Mouse (Mus musculus) limb, embryonic 15.5 days (tissue): Measurements from ENCODE around the gene Vav2. TPM values are rescaled to one million over a fixed set of nuclear protein-coding genes. Genes with fewer than 3 reads are reported as not detected.
A peak's percentile ranks its signal among the peaks of the same experiment; 100 is the strongest.

Experiments
- ATAC-seq: fragments of 200-750 bp; cut with Nextera tagmentation; 2 replicates; pipeline ENCODE4 v1.8.0; 2017; ENCODE audit warnings: low read depth, moderate TSS enrichment; ENCODE audit not compliant: insufficient number of reproducible peaks, low FRiP score, low TSS enrichment
- H3K27ac ChIP-seq: fragments of 300-500 bp; sonication (generic); 2 replicates; pipeline ENCODE4 v1.5.1; 2015; ENCODE audit warnings: moderate library complexity, mild to moderate bottlenecking, inconsistent platforms
- H3K27me3 ChIP-seq: fragments of 300-500 bp; sonication (generic); 2 replicates; pipeline ENCODE4 v1.6.1; 2015; ENCODE audit warnings: inconsistent platforms
- H3K36me3 ChIP-seq: fragments of 300-500 bp; sonication (generic); 2 replicates; pipeline ENCODE4 v1.6.1; 2015; ENCODE audit warnings: inconsistent platforms
- H3K4me1 ChIP-seq: fragments of 300-500 bp; sonication (generic); 2 replicates; pipeline ENCODE4 v1.6.1; 2015; ENCODE audit warnings: inconsistent platforms
- H3K4me2 ChIP-seq: fragments of 300-500 bp; sonication (generic); 2 replicates; pipeline ENCODE4 v1.6.1; 2015; ENCODE audit warnings: mild to moderate bottlenecking, inconsistent platforms
- H3K4me3 ChIP-seq: fragments of 300-500 bp; sonication (generic); 2 replicates; pipeline ENCODE4 v1.5.1; 2015; ENCODE audit warnings: mild to moderate bottlenecking, inconsistent platforms
- H3K9ac ChIP-seq: fragments of 300-500 bp; sonication (generic); 2 replicates; pipeline ENCODE4 v1.6.1; 2015; ENCODE audit warnings: inconsistent platforms
- H3K9me3 ChIP-seq: fragments of 300-500 bp; sonication (generic); 2 replicates; pipeline ENCODE4 v1.6.1; 2016; ENCODE audit warnings: inconsistent platforms
- WGBS: fragments of 180-500 bp; shearing (Covaris S2); methylation state at CpG from one replicate; pipeline ENCODE4 v1.1.7; 2015; 5-methylcytosine and 5-hydroxymethylcytosine counted together
- polyA plus RNA-seq: library from polyadenylated mRNA; unstranded; fragments of >200 nt; fragmentation: Nextera tagmentation; extraction: Ambion mirVana; gene quantifications from 2 replicates; pipeline ENCODE4 v1.2.1, GENCODE M21; 2015

Vav2 gene
- polyA plus RNA-seq, 1 experiment from 2014 or later, result 5.0 TPM

DNA sequence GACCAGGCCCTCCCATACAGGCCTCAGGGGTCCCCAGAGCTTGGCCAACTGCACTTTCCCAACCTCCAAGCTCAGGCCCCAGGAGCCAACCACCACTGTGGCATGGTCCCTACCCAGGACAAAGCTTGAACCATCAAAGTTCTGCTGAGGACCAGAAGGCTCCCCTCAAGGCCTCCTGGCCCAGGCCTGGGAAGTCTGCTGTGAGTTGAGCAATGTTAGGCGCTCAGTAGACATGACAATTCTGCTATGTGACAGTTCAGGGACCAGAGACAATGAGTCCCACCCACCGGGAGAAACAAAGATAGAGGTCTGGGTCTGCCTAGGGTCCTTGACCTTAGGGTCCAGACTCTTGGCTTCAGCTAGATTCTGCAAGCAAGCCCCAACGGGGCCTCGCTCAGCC is 98.9 kb downstream of the Vav2 start:
- Histone ChIP-seq H3K4me2 (no peak overlapping the region), H3K4me1 (peaks cover 35% of the 10 kb centered on the region), H3K27me3 (no peaks in the 10 kb centered on the region), H3K4me3 (no peak overlapping the region), H3K9me3 (no peaks in the 10 kb centered on the region), H3K36me3 (no peaks in the 10 kb centered on the region), H3K27ac (no peak overlapping the region), H3K9ac (no peak overlapping the region)
- WGBS, result 86% methylated on average over 4 of the region's 4 CpGs
- ATAC-seq, result no peak

- H3K36me3 ChIP-seq, result no peaks in the 10 kb centered on the region
- H3K27ac ChIP-seq, result no peak overlapping the region
- H3K4me1 ChIP-seq, result peaks cover 38% of the 10 kb centered on the region
- no peak overlapping the region for H3K9ac ChIP-seq
- no peak overlapping the region for H3K4me3 ChIP-seq
- H3K9me3 ChIP-seq, result no peaks in the 10 kb centered on the region
- 62% methylated on average over 6 of the region's 6 CpGs for whole genome bisulfite sequencing
- no peak overlapping the region for H3K4me2 ChIP-seq
- no peaks in the 10 kb centered on the region for H3K27me3 ChIP-seq
- ATAC-seq, result no peak; the same call in 1 of the 2 replicates
Measured at GRCm38 (mm10) chr2:27327076-27327475, 99.8 kb downstream of the Vav2 start.

DNA sequence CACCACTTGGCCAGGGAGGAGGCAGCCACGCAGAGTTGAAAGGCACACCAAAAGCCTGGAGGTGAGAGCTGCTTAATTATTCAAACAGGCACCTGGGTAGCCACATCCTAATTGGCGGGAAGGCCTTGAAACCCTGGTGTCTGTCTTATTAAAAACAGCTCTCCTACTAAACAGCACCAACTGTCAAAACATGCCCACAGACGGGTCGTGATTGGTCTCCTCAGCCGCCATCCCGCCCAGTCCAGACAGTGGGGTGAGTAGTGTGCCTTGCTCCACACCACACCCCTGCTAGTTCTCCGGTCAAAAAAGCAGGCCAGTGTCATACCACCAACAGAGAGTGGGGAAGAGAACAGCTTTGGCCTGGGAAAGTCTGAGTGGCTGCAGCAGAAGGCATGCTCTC is 100.5 kb downstream of the Vav2 start:
- Histone ChIP-seq H3K9ac (no peak overlapping the region), H3K27ac (no peak overlapping the region)

DNA sequence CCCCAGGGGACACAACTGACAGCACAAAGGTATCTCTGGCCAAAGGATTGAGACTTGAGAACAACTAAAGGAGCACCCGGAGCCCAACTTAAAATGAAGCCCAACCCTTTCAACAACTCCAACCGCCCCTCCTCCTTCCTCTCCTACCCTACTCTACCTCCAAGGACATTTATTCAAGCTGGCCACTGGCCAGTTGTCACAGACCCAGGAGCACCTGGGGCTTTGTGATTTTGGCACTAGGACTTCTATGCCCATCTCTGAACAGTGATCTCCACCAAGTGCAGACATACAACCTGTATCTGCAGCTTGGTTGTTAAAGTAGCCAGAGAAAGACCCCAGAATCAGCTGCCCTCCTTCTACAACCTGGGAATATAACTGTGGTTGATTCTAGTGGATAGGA is 102.1 kb downstream of the Vav2 start:
- peaks cover 42% of the 10 kb centered on the region for H3K4me1 ChIP-seq
- H3K27ac ChIP-seq, result no peak overlapping the region
- H3K4me3 ChIP-seq, result no peak overlapping the region
- no peak for ATAC-seq
- H3K9ac ChIP-seq, result no peak overlapping the region
- no peaks in the 10 kb centered on the region for H3K36me3 ChIP-seq
- 34% methylated on average over 2 of the region's 2 CpGs for WGBS
- H3K27me3 ChIP-seq, result no peaks in the 10 kb centered on the region
- H3K4me2 ChIP-seq, result no peak overlapping the region
- H3K9me3 ChIP-seq, result no peaks in the 10 kb centered on the region

More for the DNA sequence above, 100.5 kb downstream of the Vav2 start:
- H3K27me3 ChIP-seq, result no peaks in the 10 kb centered on the region
- ATAC-seq, result no peak
- no peak overlapping the region for H3K4me3 ChIP-seq
- peaks cover 40% of the 10 kb centered on the region for H3K4me1 ChIP-seq
- no peaks in the 10 kb centered on the region for H3K36me3 ChIP-seq
- H3K4me2 ChIP-seq, result no peak overlapping the region
- H3K9me3 ChIP-seq, result no peaks in the 10 kb centered on the region
- 36% methylated on average over 7 of the region's 7 CpGs for WGBS

DNA sequence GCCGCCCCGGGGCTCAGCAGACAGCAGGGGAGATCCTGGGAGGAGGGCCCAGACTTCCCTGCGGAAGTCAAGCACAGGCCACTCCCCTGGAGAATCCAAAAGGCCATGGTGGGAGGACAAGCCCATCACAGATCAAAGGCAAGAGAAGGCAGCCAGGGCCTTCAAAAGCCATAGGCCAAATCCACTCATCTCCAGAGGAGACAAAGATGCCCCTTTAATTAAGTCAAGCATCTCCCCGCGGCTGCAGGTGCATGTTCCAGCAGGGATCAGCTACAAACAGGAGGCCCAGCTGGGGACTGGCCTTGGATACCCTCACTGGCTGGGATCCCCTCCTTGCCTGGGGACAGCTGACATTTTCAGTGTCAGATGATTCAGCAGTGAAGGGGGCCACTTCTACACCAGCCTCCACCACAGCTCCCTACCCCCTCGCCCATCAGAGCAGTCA is 105.4 kb downstream of the Vav2 start:
- no peak for ATAC-seq
- H3K4me3 ChIP-seq, result no peak overlapping the region
- H3K9ac ChIP-seq, result no peak overlapping the region
- no peaks in the 10 kb centered on the region for H3K36me3 ChIP-seq
- no peaks in the 10 kb centered on the region for H3K27me3 ChIP-seq
- 21% methylated on average over 6 of the region's 6 CpGs for WGBS
- peaks cover 32% of the 10 kb centered on the region for H3K4me1 ChIP-seq
- no peak overlapping the region for H3K4me2 ChIP-seq
- no peaks in the 10 kb centered on the region for H3K9me3 ChIP-seq
- H3K27ac ChIP-seq, result no peak overlapping the region

DNA sequence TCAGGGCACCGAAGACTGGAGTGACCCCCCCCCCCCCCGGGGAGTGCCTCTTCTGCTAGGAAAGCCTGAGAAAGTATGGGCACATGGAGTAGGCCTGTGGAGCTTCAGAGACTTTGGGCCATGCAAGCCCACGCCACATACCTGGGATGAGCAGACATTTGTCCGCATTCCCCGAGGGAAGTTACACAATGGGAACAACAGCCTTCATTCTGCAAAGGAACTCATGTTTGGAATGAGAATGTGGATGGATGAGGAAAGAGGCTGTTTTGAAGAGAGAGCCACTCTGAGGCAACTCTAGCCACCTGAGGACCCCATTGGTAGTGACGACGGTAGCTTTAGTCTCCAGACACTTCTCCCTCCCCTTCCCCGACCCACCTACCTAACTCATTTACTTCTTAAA is 106.0 kb downstream of the Vav2 start:
- H3K9me3 ChIP-seq, result no peaks in the 10 kb centered on the region
- 64% methylated on average over 8 of the region's 8 CpGs for WGBS
- no peak overlapping the region for H3K27ac ChIP-seq
- H3K27me3 ChIP-seq, result no peaks in the 10 kb centered on the region
- H3K4me3 ChIP-seq, result no peak overlapping the region
- H3K4me2 ChIP-seq, result no peak overlapping the region
- no peak overlapping the region for H3K9ac ChIP-seq
- H3K4me1 ChIP-seq, result peaks cover 29% of the 10 kb centered on the region
- no peaks in the 10 kb centered on the region for H3K36me3 ChIP-seq
- ATAC-seq, result no peak

DNA sequence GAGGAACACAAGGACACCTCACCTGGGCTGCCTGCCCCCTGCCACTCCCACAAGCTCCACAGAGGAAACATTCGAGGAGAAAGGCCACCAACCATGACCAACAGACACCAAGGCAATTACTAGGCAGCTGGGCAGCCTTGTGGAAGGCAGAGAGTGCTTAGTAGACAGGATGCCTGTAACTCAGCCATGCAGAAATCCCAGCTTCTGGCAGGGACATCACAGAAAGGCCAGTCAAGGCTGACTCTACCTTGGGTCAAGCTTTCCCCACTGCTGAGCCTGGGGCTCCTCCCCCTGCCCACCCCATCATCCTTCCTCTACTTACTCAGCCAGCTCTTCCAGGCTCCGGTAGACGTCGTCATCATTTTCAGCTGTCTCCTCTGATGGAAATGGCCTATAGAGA is 108.2 kb downstream of the Vav2 start:
- Histone ChIP-seq H3K4me1 (peaks cover 21% of the 10 kb centered on the region), H3K4me3 (no peak overlapping the region), H3K36me3 (no peaks in the 10 kb centered on the region), H3K9me3 (no peaks in the 10 kb centered on the region), H3K27me3 (no peaks in the 10 kb centered on the region), H3K4me2 (no peak overlapping the region), H3K9ac (no peak overlapping the region), H3K27ac (no peak overlapping the region)
- 74% methylated on average over 4 of the region's 4 CpGs for WGBS
- ATAC-seq, result no peak

GRCm38 (mm10) chr2:27318197-27318596 is 108.6 kb downstream of the Vav2 start:
- Histone ChIP-seq H3K4me3 (no peak overlapping the region), H3K4me2 (no peak overlapping the region), H3K27me3 (no peaks in the 10 kb centered on the region), H3K36me3 (no peaks in the 10 kb centered on the region), H3K4me1 (peaks cover 17% of the 10 kb centered on the region), H3K9ac (no peak overlapping the region), H3K27ac (no peak overlapping the region), H3K9me3 (no peaks in the 10 kb centered on the region)
- WGBS, result 38% methylated on average over 1 of the region's 1 CpGs
- ATAC-seq, result no peak

- Histone ChIP-seq H3K27ac (no peak overlapping the region), H3K4me1 (peaks cover 10% of the 10 kb centered on the region; the same call in 1 of the 2 replicates), H3K9me3 (no peaks in the 10 kb centered on the region), H3K27me3 (no peaks in the 10 kb centered on the region), H3K9ac (no peak overlapping the region), H3K4me3 (no peak overlapping the region), H3K4me2 (no peak overlapping the region), H3K36me3 (no peaks in the 10 kb centered on the region)
- no peak for ATAC-seq
- 64% methylated on average over 5 of the region's 5 CpGs for WGBS
Measured at GRCm38 (mm10) chr2:27316167-27316566, 110.7 kb downstream of the Vav2 start.

DNA sequence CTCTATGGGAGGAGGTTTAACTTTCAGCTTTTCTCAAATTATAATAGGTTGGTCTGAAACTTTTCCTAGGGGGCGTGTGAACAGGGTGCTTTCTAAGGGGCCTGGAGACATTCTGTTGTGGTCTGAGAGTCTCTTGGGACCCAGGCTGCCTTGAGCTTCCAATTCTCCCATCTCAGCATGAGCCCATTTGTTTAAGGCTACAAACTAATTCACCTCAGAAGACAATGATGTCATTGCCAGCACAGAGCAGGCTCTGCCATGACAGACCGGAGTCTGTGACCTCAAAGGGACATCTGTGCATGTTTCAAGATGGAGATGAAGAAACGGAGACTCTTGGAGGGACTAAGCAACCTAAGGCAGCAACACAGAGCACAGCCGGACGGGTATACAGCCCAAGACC is 112.6 kb downstream of the Vav2 start:
- Histone ChIP-seq H3K36me3 (no peaks in the 10 kb centered on the region), H3K4me3 (no peak overlapping the region), H3K4me1 (peaks cover 10% of the 10 kb centered on the region; the same call in 1 of the 2 replicates), H3K4me2 (no peak overlapping the region), H3K27me3 (no peaks in the 10 kb centered on the region), H3K9ac (no peak overlapping the region), H3K27ac (no peak overlapping the region), H3K9me3 (no peaks in the 10 kb centered on the region)
- ATAC-seq, result no peak
- 92% methylated on average over 5 of the region's 5 CpGs for WGBS

- Histone ChIP-seq H3K4me1 (peaks cover 10% of the 10 kb centered on the region; the same call in 1 of the 2 replicates), H3K4me3 (no peak overlapping the region)
Measured at GRCm38 (mm10) chr2:27312500-27312899, 114.3 kb downstream of the Vav2 start.

DNA sequence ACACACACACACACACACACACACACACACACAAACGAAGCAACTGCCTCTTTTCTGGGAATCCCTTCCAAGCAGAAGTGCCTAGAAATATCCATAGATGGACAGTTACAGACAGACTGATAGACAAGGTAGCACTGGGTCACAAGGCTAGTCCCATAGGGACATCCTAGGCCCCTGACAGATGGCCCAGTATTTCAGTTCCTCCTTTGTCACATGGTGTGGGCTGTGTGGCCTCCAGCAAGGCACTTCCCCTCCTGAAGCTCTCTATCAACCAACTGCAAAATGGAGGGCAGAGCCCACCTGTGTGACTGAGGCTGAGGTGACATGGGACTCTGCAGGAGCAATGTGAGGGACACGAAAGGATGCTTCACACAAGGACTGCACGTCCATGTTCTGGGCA is 115.2 kb downstream of the Vav2 start:
- WGBS, result 91% methylated on average over 3 of the region's 3 CpGs
- no peaks in the 10 kb centered on the region for H3K36me3 ChIP-seq
- peak; percentile 20; the same call in 1 of the 2 replicates for ATAC-seq
- no peak overlapping the region for H3K4me3 ChIP-seq
- no peaks in the 10 kb centered on the region for H3K9me3 ChIP-seq
- H3K4me2 ChIP-seq, result no peak overlapping the region
- no peaks in the 10 kb centered on the region for H3K27me3 ChIP-seq
- no peak overlapping the region for H3K9ac ChIP-seq
- H3K27ac ChIP-seq, result no peak overlapping the region
- H3K4me1 ChIP-seq, result peaks cover 10% of the 10 kb centered on the region; the same call in 1 of the 2 replicates

More at GRCm38 (mm10) chr2:27312500-27312899, 114.3 kb downstream of the Vav2 start:
- no peak for ATAC-seq
- H3K27ac ChIP-seq, result no peak overlapping the region
- 65% methylated on average over 3 of the region's 3 CpGs for WGBS
- H3K9me3 ChIP-seq, result no peaks in the 10 kb centered on the region
- no peaks in the 10 kb centered on the region for H3K27me3 ChIP-seq
- no peaks in the 10 kb centered on the region for H3K36me3 ChIP-seq
- H3K9ac ChIP-seq, result no peak overlapping the region
- H3K4me2 ChIP-seq, result no peak overlapping the region

- Histone ChIP-seq H3K36me3 (no peaks in the 10 kb centered on the region), H3K27me3 (no peaks in the 10 kb centered on the region), H3K27ac (no peak overlapping the region), H3K4me3 (no peak overlapping the region), H3K4me1 (peaks cover 8% of the 10 kb centered on the region; the same call in 1 of the 2 replicates), H3K9me3 (no peaks in the 10 kb centered on the region), H3K9ac (no peak overlapping the region), H3K4me2 (no peak overlapping the region)
- 88% methylated on average over 5 of the region's 5 CpGs for WGBS
- no peak for ATAC-seq
Measured at GRCm38 (mm10) chr2:27310908-27311307, 115.9 kb downstream of the Vav2 start.
